Mouse (Mus musculus): ENCODE measurements around the gene Fads1. TPM values are rescaled to one million over a fixed set of nuclear protein-coding genes. Genes with fewer than 3 reads are reported as not detected.

The Fads1 gene
- polyA plus RNA-seq, 1 experiment from 2014 or later: 60.2 TPM

GRCm38 (mm10) chr19:10232327-10233017 is 49.8 kb downstream of the Fads1 start:
- 40% methylated on average over 9 of the region's 9 CpGs for WGBS (ENCODE audit: insufficient replicate concordance)
- H3K4me2 ChIP-seq: no peak overlapping the region
- H3K4me3 ChIP-seq (replicated peaks): no peak overlapping the region
- H3K4me1 ChIP-seq (replicated peaks): peaks cover 38% of the 10 kb centered on the region
- no peak overlapping the region for H3K9ac ChIP-seq
- peaks cover 7% of the 10 kb centered on the region; the same call in 1 of the 2 replicates for H3K36me3 ChIP-seq
- peaks cover 5% of the 10 kb centered on the region; the same call in 1 of the 2 replicates for H3K27me3 ChIP-seq
- no peak overlapping the region for H3K27ac ChIP-seq
- H3K9me3 ChIP-seq (replicated peaks): no peaks in the 10 kb centered on the region
- ATAC-seq (ENCODE audit: low read depth) (no peak), DNase-seq (no peak)

- H3K4me2 ChIP-seq: peak overlapping the region; percentile 19; the same call in 1 of the 2 replicates
- no peak overlapping the region for H3K9ac ChIP-seq
- no peak overlapping the region for H3K4me3 ChIP-seq (replicated peaks)
- DNase-seq: no peak
- H3K27me3 ChIP-seq: peaks cover 27% of the 10 kb centered on the region
- no peaks in the 10 kb centered on the region for H3K36me3 ChIP-seq
- peak; percentile 57 for ATAC-seq (ENCODE audit: low read depth)
- peak overlapping the region; percentile 77 for H3K27ac ChIP-seq
- WGBS (ENCODE audit: insufficient replicate concordance): 40% methylated on average over 9 of the region's 9 CpGs
- no peaks in the 10 kb centered on the region for H3K9me3 ChIP-seq (replicated peaks)
- H3K4me1 ChIP-seq (replicated peaks): peaks cover 64% of the 10 kb centered on the region
Observed at GRCm38 (mm10) chr19:10235784-10236565, 53.3 kb downstream of the Fads1 start.

GRCm38 (mm10) chr19:10238477-10238876 is 55.8 kb downstream of the Fads1 start:
- ATAC-seq (ENCODE audit: low read depth) (peak; percentile 13; the same call in 1 of the 2 replicates), DNase-seq (no peak)
- Histone ChIP-seq H3K27ac (peak overlapping the region; percentile 41; the same call in 1 of the 2 replicates), H3K27me3 (peaks cover 28% of the 10 kb centered on the region), H3K4me2 (peak overlapping the region; percentile 77), H3K9me3 (replicated peaks) (no peaks in the 10 kb centered on the region), H3K4me1 (replicated peaks) (peaks cover 53% of the 10 kb centered on the region), H3K36me3 (no peaks in the 10 kb centered on the region), H3K9ac (peak overlapping the region; percentile 22; the same call in 1 of the 2 replicates), H3K4me3 (replicated peaks) (no peak overlapping the region; the same call in 1 of the 2 replicates)
- 8% methylated on average over 3 of the region's 3 CpGs for WGBS (ENCODE audit: insufficient replicate concordance)

GRCm38 (mm10) chr19:10239419-10239818 is 56.7 kb downstream of the Fads1 start:
- no peak for DNase-seq
- Histone ChIP-seq H3K9me3 (replicated peaks) (no peaks in the 10 kb centered on the region), H3K4me2 (peak overlapping the region; percentile 77), H3K4me3 (replicated peaks) (peak overlapping the region; percentile 60), H3K4me1 (replicated peaks) (peaks cover 51% of the 10 kb centered on the region), H3K9ac (peak overlapping the region; percentile 72), H3K27ac (peak overlapping the region; percentile 41; the same call in 1 of the 2 replicates), H3K36me3 (no peaks in the 10 kb centered on the region), H3K27me3 (peaks cover 28% of the 10 kb centered on the region)
- WGBS (ENCODE audit: insufficient replicate concordance): 30% methylated on average over 2 of the region's 2 CpGs
- ATAC-seq (ENCODE audit: low read depth): no peak

- ATAC-seq (ENCODE audit: low read depth): peak; percentile 5; the same call in 1 of the 2 replicates
- Histone ChIP-seq H3K9ac (peak overlapping the region; percentile 72), H3K27me3 (peaks cover 28% of the 10 kb centered on the region), H3K9me3 (replicated peaks) (no peaks in the 10 kb centered on the region), H3K4me3 (replicated peaks) (peak overlapping the region; percentile 60), H3K4me1 (replicated peaks) (peaks cover 44% of the 10 kb centered on the region), H3K27ac (peak overlapping the region; percentile 41), H3K36me3 (no peaks in the 10 kb centered on the region), H3K4me2 (peak overlapping the region; percentile 77)
- no peak for DNase-seq
- 4% methylated on average over 26 of the region's 26 CpGs for WGBS (ENCODE audit: insufficient replicate concordance)
Observed at GRCm38 (mm10) chr19:10239975-10240653, 57.4 kb downstream of the Fads1 start.

- Histone ChIP-seq H3K9ac (peak within 1 kb of the TSS; percentile 72), H3K27ac (peak within 1 kb of the TSS; percentile 41), H3K4me1 (replicated peaks) (peaks cover 39% of the 10 kb centered on the region), H3K36me3 (no peaks in the 10 kb centered on the region), H3K9me3 (replicated peaks) (no peaks in the 10 kb centered on the region), H3K4me3 (replicated peaks) (peak within 1 kb of the TSS; percentile 60), H3K27me3 (peaks cover 28% of the 10 kb centered on the region), H3K4me2 (peak within 1 kb of the TSS; percentile 77)
- ATAC-seq (ENCODE audit: low read depth) (peak; percentile 72), DNase-seq (peak; percentile 71)
- 8% methylated on average over 43 of the region's 43 CpGs for WGBS (ENCODE audit: insufficient replicate concordance)
Observed at GRCm38 (mm10) chr19:10240654-10241305, 58.1 kb downstream of the Fads1 start, which contains the start of gene Myrf. Gene Myrf, minus strand, starts transcription at chr19:10240748.

GRCm38 (mm10) chr19:10242916-10243315 is 60.2 kb downstream of the Fads1 start:
- DNase-seq (no peak), ATAC-seq (ENCODE audit: low read depth) (no peak)
- no peak overlapping the region for H3K4me3 ChIP-seq (replicated peaks)
- H3K36me3 ChIP-seq: no peaks in the 10 kb centered on the region
- H3K9me3 ChIP-seq (replicated peaks): no peaks in the 10 kb centered on the region
- H3K27me3 ChIP-seq: peaks cover 28% of the 10 kb centered on the region
- no peak overlapping the region for H3K27ac ChIP-seq
- peaks cover 34% of the 10 kb centered on the region for H3K4me1 ChIP-seq (replicated peaks)
- 22% methylated on average over 8 of the region's 8 CpGs for WGBS (ENCODE audit: insufficient replicate concordance)
- H3K9ac ChIP-seq: no peak overlapping the region
- H3K4me2 ChIP-seq: no peak overlapping the region

GRCm38 (mm10) chr19:10244183-10244582 is 61.5 kb downstream of the Fads1 start:
- Histone ChIP-seq H3K9ac (no peak overlapping the region), H3K27me3 (peaks cover 30% of the 10 kb centered on the region), H3K4me2 (no peak overlapping the region), H3K4me3 (replicated peaks) (no peak overlapping the region), H3K4me1 (replicated peaks) (peaks cover 22% of the 10 kb centered on the region), H3K9me3 (replicated peaks) (no peaks in the 10 kb centered on the region), H3K27ac (no peak overlapping the region), H3K36me3 (no peaks in the 10 kb centered on the region)
- DNase-seq: peak; percentile 30
- ATAC-seq (ENCODE audit: low read depth): no peak
- 9% methylated on average over 3 of the region's 3 CpGs for WGBS (ENCODE audit: insufficient replicate concordance)
